Mouse (Mus musculus): ENCODE measurements around the gene Lyst. TPM values are rescaled to one million over a fixed set of nuclear protein-coding genes. Genes with fewer than 3 reads are reported as not detected.
A peak's percentile ranks its signal among the peaks of the same experiment; 100 is the strongest.
"Not testable (repeated sequence)": the region's sequence is repeated elsewhere in the genome, so short reads cannot be mapped to it uniquely, and the experiment has no call there.

Gene Lyst
- total RNA-seq, 2 experiments from 2014 or later: 63.2 to 64.6 TPM

DNA sequence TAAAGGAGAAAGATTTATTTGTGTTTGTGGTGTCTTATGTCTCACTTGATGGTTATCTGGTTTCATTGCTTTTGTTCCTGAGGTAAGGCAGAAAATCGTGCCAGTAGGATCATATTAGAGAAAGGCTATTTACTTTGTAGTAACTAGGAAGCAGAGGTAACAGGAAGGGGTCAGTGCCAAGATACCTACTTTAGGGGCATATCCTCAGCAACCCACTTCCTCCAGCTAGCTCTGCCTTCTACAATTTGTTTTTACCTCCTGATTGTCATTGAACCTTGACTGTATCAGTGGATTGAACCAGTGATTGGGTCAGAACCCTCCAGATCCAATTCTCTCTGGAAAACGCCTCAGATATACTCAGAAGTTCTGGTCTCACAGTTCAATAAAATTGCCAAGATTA is 19.5 kb downstream of the Lyst start:
- no peak overlapping the region for H3K27ac ChIP-seq
- intact Hi-C loops (cut with DNase I): no loop called here
- H3K4me3 ChIP-seq: no peak overlapping the region
- TF ChIP-seq CTCF (IDR thresholded peaks at IDR 0.05): no peak
- DNase-seq (ENCODE audit: extremely low spot score in 1 of 2, low spot score in 2 of 2): no peak

DNA sequence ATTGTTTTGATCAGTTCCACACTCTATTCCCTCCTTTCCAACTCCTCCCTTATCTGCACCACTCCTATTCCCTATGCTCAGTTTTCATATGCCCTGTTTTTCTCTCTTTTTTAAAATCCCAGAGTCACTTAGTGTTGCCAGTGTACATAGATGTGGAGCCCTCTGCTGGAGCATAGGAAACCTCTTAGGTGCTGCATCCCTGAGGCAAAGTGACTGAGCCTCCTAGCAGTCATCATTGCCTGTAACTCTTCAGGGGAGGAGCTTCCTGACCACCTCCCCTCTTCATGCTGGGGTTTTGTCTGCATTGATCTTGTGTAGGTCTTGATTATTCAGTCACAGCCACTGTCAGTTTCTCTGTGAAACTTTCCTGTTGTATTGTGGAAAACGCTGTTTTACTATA is 22.7 kb downstream of the Lyst start:
- peak; percentile 71 for TF ChIP-seq CTCF (IDR thresholded peaks at IDR 0.05)
- H3K4me3 ChIP-seq: no peak overlapping the region
- no peak overlapping the region for H3K27ac ChIP-seq
- DNase-seq (ENCODE audit: extremely low spot score in 1 of 2, low spot score in 2 of 2): peak in 1 of 2 experiments; percentile 26
- intact Hi-C loops (cut with DNase I): loop anchor here (1.0 kb wide), 2 partner anchors 68 to 96 kb away; no protein-coding TSS in a partner anchor

DNA sequence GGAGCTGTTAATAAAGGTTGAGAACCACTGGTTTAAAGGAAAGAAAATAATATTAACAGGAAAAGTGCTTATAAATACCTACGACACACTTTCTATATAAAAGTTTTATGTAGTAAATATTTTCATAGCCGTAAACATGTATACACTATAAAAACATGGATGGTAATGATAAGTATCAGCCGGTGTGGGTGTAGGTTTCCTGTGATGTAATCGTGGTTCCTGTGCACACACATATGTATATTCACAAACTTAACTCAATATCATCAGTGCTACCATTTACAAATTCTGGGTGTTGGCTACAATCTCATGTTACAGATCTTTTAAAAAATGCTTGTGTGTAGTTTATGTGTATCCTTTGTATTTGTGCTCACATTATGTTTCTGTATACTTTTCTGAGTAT is 24.0 kb downstream of the Lyst start:
- no peak overlapping the region for H3K4me3 ChIP-seq
- DNase-seq (ENCODE audit: extremely low spot score in 1 of 2, low spot score in 2 of 2): no peak
- no peak for TF ChIP-seq CTCF (IDR thresholded peaks at IDR 0.05)
- H3K27ac ChIP-seq: no peak overlapping the region
- intact Hi-C loops (cut with DNase I): no loop called here

DNA sequence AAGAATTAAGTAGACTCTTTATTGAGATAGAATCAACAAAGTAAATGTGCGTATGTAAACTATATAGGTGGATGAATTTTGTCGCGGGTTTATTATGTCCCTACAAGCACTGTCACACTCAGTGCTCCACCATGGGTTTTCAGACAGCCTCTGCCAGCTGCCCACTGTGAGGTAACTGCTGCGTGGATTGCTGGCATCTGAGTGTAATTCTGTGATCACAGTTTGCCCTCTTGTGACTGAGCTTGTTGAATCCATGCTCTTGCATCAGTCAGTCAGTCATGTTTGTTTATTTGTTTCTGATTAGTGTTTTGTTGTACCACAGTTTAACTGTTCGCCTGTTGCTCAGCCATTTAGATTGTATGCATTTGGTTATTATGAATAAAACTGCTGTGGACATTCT is 31.3 kb downstream of the Lyst start:
- no peak for TF ChIP-seq CTCF (IDR thresholded peaks at IDR 0.05)
- intact Hi-C loops (cut with DNase I): no loop called here
- no peak for DNase-seq (ENCODE audit: extremely low spot score in 1 of 2, low spot score in 2 of 2)
- no peak overlapping the region for H3K27ac ChIP-seq
- no peak overlapping the region for H3K4me3 ChIP-seq

DNA sequence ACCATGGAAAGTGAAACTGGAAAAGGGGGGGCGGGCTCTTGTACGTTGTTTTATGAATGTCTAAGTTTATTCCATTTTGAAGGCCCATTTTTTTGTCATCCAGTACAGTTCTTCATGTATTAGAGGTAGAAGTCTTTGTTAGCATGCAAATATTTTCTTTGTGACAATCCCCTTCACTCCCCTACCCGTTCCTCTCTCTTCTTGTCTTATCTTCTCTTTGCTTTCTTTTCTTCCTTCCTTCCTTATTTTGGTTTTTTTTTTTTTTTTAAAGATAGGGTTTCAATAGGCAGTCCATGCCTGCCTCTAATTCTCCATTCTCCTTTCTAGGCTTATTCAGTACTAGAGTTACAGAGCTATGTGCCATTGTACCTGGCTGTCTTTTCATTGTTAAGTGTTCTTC is 32.4 kb downstream of the Lyst start:
- no peak for TF ChIP-seq CTCF (IDR thresholded peaks at IDR 0.05)
- Histone ChIP-seq H3K27ac (no peak overlapping the region), H3K4me3 (no peak overlapping the region)
- intact Hi-C loops (cut with DNase I): no loop called here
- no peak for DNase-seq (ENCODE audit: extremely low spot score in 1 of 2, low spot score in 2 of 2)

DNA sequence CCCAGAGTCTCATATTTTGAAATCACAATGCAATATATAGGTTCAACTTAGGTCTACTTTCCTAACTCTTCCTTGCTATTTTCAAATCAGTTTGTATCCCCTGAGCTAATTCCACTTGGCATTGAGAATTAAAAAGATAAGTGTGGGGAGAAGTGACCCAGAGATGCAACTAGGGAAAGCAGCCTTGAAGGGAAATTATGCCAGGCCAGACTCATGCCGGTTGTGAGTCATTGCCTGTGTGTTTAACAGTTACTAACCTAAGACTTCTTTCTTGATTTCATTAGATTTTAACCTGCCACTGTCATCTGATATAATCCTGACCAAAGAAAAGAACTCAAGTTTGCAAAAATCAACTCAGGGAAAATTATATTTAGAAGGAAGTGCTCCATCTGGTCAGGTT is 43.5 kb downstream of the Lyst start:
- H3K4me3 ChIP-seq: no peak overlapping the region
- intact Hi-C loops (cut with DNase I): no loop called here
- TF ChIP-seq CTCF (IDR thresholded peaks at IDR 0.05): no peak

DNA sequence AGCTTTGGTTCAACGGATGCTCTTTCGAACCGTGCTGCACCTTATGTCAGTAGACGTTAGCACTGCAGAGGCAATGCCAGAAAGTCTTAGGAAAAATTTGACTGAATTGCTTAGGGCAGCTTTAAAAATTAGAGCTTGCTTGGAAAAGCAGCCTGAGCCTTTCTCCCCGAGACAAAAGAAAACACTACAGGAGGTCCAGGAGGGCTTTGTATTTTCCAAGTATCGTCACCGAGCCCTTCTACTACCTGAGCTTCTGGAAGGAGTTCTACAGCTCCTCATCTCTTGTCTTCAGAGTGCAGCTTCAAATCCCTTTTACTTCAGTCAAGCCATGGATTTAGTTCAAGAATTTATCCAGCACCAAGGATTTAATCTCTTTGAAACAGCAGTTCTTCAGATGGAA is 44.5 kb downstream of the Lyst start:
- TF ChIP-seq CTCF (IDR thresholded peaks at IDR 0.05): no peak
- H3K4me3 ChIP-seq: no peak overlapping the region
- intact Hi-C loops (cut with DNase I): no loop called here
- H3K27ac ChIP-seq: no peak overlapping the region
- no peak for DNase-seq (ENCODE audit: extremely low spot score in 1 of 2, low spot score in 2 of 2)

More for the DNA sequence above, 43.5 kb downstream of the Lyst start:
- no peak overlapping the region for H3K27ac ChIP-seq
- DNase-seq (ENCODE audit: extremely low spot score in 1 of 2, low spot score in 2 of 2): no peak

DNA sequence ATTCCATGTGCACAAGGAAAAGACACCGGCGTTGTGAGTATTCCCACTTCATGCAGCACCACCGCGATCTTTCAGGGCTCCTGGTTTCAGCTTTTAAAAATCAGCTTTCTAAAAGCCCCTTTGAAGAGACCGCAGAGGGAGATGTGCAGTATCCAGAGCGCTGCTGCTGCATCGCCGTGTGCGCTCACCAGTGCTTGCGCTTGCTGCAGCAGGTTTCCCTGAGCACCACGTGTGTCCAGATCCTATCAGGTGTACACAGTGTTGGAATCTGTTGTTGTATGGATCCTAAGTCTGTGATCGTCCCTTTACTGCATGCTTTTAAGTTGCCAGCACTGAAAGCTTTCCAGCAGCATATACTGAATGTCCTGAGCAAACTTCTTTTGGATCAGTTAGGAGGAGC is 45.0 kb downstream of the Lyst start:
- no peak for DNase-seq (ENCODE audit: extremely low spot score in 1 of 2, low spot score in 2 of 2)
- no peak overlapping the region for H3K4me3 ChIP-seq
- no peak overlapping the region for H3K27ac ChIP-seq
- intact Hi-C loops (cut with DNase I): no loop called here
- no peak for TF ChIP-seq CTCF (IDR thresholded peaks at IDR 0.05)

DNA sequence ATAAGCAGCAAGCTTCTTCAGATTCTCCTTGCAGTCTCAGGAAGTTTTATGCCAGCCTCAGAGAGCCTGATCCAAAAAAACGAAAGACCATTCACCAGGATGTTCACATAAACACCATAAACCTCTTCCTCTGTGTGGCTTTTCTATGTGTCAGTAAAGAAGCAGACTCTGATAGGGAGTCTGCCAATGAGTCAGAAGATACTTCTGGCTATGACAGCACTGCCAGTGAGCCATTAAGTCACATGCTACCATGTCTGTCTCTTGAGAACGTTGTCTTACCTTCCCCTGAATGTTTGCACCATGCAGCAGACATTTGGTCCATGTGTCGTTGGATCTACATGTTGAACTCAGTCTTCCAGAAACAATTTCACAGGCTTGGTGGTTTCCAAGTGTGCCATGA is 47.4 kb downstream of the Lyst start:
- no peak for TF ChIP-seq CTCF (IDR thresholded peaks at IDR 0.05)
- no peak for DNase-seq (ENCODE audit: extremely low spot score in 1 of 2, low spot score in 2 of 2)
- intact Hi-C loops (cut with DNase I): no loop called here
- no peak overlapping the region for H3K27ac ChIP-seq
- no peak overlapping the region for H3K4me3 ChIP-seq

DNA sequence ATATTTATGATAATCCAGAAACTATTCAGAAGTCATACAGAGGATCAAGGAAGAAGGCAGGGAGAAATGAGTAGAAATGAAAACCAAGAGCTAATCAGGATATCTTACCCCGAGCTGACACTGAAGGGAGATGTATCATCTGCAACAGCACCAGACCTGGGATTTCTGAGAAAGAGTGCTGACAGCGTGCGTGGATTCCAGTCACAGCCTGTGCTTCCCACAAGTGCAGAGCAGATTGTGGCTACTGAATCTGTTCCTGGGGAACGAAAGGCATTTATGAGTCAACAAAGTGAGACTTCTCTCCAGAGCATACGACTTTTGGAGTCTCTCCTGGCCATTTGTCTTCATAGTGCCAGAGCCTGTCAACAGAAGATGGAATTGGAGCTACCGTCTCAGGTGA is 47.8 kb downstream of the Lyst start:
- intact Hi-C loops (cut with DNase I): no loop called here
- no peak for DNase-seq (ENCODE audit: extremely low spot score in 1 of 2, low spot score in 2 of 2)
- no peak for TF ChIP-seq CTCF (IDR thresholded peaks at IDR 0.05)
- no peak overlapping the region for H3K4me3 ChIP-seq
- no peak overlapping the region for H3K27ac ChIP-seq

DNA sequence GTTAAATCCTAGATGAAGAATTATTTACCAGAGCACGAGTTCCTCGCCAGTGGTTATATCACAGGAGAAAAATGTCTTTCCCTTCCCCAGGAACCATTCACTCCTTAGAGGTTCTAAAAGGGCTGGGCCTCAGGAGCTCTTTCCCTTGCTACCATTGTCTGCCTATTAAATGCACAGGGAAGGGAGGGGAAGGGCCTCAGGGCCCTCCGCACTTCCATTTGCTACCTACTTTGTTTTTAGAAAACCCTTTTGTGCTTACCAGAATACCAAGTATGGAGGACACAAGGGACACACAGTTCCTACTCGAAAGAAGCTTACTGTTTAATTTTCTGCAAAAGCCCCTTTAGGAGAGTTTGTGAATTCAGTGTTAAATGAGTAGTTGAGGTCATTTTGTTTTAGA is 48.5 kb downstream of the Lyst start:
- H3K27ac ChIP-seq: no peak overlapping the region
- no peak overlapping the region for H3K4me3 ChIP-seq
- no peak for TF ChIP-seq CTCF (IDR thresholded peaks at IDR 0.05)
- intact Hi-C loops (cut with DNase I): no loop called here
- DNase-seq (ENCODE audit: extremely low spot score in 1 of 2, low spot score in 2 of 2): no peak

DNA sequence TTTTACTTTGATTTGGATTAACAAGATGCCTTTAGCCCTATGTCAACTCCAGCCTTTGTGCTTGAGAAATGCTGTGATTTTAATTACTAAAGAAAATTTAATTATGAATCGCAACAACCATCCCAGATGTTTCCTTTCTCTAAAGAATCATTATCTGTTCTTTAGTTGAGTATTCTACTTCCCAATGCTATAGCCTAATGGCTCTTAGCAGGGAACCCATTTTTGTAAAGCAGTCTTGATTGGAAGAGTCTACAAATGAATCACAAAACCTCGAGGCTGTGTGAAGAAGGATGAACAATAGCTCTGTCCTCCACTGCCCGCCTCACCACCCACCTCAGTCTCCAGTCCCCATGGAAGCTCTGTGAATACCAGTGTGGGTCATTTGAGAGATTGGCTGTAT is 57.1 kb downstream of the Lyst start:
- Histone ChIP-seq H3K4me3 (no peak overlapping the region), H3K27ac (no peak overlapping the region)
- no peak for DNase-seq (ENCODE audit: extremely low spot score in 1 of 2, low spot score in 2 of 2)
- intact Hi-C loops (cut with DNase I): no loop called here
- TF ChIP-seq CTCF (IDR thresholded peaks at IDR 0.05): no peak

DNA sequence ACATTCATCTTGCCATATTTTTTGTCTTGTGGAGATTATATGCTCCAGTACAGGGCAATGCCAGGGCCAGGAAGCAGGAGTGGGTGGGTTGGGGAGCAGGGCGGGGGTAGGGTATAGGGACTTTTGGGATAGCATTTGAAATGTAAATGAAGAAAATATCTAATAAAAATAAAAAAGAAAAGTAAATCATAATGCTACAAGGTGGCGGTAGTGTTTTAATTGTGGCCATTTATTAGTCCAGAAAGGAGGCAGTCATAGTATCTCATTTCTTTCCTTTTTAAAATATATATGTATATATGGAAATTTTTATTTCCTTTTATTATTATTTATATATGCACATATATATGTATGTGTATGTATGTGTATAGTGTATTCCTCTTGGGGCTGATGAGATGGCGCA is 65.3 kb downstream of the Lyst start:
- intact Hi-C loops (cut with DNase I): no loop called here
- DNase-seq (ENCODE audit: extremely low spot score in 1 of 2, low spot score in 2 of 2): no peak
- no peak overlapping the region for H3K27ac ChIP-seq

DNA sequence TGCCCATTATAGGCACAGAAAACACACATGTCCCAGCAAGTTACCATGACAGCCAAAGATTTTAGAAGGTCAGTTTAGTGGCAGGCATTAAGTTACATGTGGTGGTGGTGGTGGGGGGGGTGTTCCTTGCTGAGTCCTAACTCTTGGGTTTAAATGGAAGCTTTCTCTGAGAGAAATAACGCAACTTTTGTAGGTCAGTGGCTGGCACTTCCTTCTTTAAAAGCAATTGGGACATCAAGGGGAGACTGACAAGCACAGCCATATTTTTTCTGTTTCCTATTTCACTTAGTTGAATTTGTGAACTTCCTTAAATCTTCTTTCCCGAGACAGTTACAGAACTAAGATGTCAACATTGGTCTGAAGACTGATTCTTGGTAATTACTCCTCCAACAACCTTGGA is 75.9 kb downstream of the Lyst start:
- intact Hi-C loops (cut with DNase I); H3K4me3 ChIP-seq; H3K27ac ChIP-seq; DNase-seq (ENCODE audit: extremely low spot score in 1 of 2, low spot score in 2 of 2): not testable (repeated sequence)

More for the DNA sequence above, 65.3 kb downstream of the Lyst start:
- peak; percentile 34 for TF ChIP-seq CTCF (IDR thresholded peaks at IDR 0.05)
- H3K4me3 ChIP-seq: no peak overlapping the region

All from left cerebral cortex, adult 2 months (tissue).